Mouse (Mus musculus): ENCODE measurements around the gene Gypa.

Gene Gypa

GRCm38 (mm10) chr8:80541836-80542235, 48.3 kb downstream of the Gypa start:
- in situ Hi-C loops (cut with MboI, MseI): no loop called here

- in situ Hi-C loops (cut with MboI, MseI): no loop called here
Measured at GRCm38 (mm10) chr8:80550436-80550835, 56.9 kb downstream of the Gypa start.

- in situ Hi-C loops (cut with MboI, MseI): no loop called here
Measured at GRCm38 (mm10) chr8:80551303-80551702, 57.7 kb downstream of the Gypa start.

- in situ Hi-C loops (cut with MboI, MseI): no loop called here
Measured at GRCm38 (mm10) chr8:80554991-80555390, 61.4 kb downstream of the Gypa start.

All from T-helper 17 cell (primary cell).